Mouse (Mus musculus): Measurements from ENCODE around the gene Tent5a. TPM values are rescaled to one million over a fixed set of nuclear protein-coding genes. Genes with fewer than 3 reads are reported as not detected.

Tent5a gene
- total and polyA plus RNA-seq, 3 experiments: 7.0 to 15.2 TPM; not detected in 1

GRCm38 (mm10) chr9:85336046-85336445 lies 8.9 kb upstream of the Tent5a start:
- no peak overlapping the region for H3K4me3 ChIP-seq (ENCODE audit: control insufficient read depth in 1 of 2, insufficient read depth in 1 of 2, low read depth in 2 of 2, low read length in 2 of 2)
- peaks cover 0 to 19% of the 10 kb centered on the region in 2 experiments; a peak in 2 of 4 replicates for H3K36me3 ChIP-seq (ENCODE audit: control insufficient read depth in 1 of 2, insufficient read depth in 2 of 2, low read length in 2 of 2)
- DNase-seq (ENCODE audit: low read depth, low spot score): no peak
- peaks cover 7 to 13% of the 10 kb centered on the region in 2 experiments for H3K4me1 ChIP-seq (ENCODE audit: control insufficient read depth in 1 of 2, insufficient read depth in 2 of 2, low read length in 2 of 2)
- no peaks in the 10 kb centered on the region for H3K79me2 ChIP-seq (ENCODE audit: control insufficient read depth, insufficient read depth, low read length, poor library complexity)
- no peak overlapping the region for H3K27ac ChIP-seq (ENCODE audit: control insufficient read depth, low read depth, low read length)
- no peak for TF ChIP-seq UBTF (IDR thresholded peaks at IDR 0.05; ENCODE audit: borderline replicate concordance, insufficient read depth, low read depth, low read length)
- no peak for TF ChIP-seq MEF2A (IDR thresholded peaks at IDR 0.05; ENCODE audit: extremely low read depth, insufficient replicate concordance, low read depth, low read length, poor library complexity, severe bottlenecking)
- no peak for TF ChIP-seq CHD1 (IDR thresholded peaks at IDR 0.05; ENCODE audit: low read depth, low read length)
- no peak for TF ChIP-seq MYC (IDR thresholded peaks at IDR 0.05; ENCODE audit: low read depth, low read length)
- no peak for TF ChIP-seq MXI1 (IDR thresholded peaks at IDR 0.05; ENCODE audit: low read depth, low read length)
- no peak overlapping the region for H3K9ac ChIP-seq (ENCODE audit: control insufficient read depth, low read depth, low read length, poor library complexity, severe bottlenecking)
- H3K9me3 ChIP-seq (replicated peaks; ENCODE audit: insufficient read depth, low read length): no peaks in the 10 kb centered on the region
- no peaks in the 10 kb centered on the region for H3K27me3 ChIP-seq (ENCODE audit: control insufficient read depth in 1 of 2, insufficient read depth in 2 of 2, low read length in 2 of 2)

- Histone ChIP-seq H3K4me1 (ENCODE audit: control insufficient read depth in 1 of 2, insufficient read depth in 2 of 2, low read length in 2 of 2) (peaks cover 0 to 5% of the 10 kb centered on the region in 2 experiments; a peak in 2 of 4 replicates), H3K9ac (ENCODE audit: control insufficient read depth, low read depth, low read length, poor library complexity, severe bottlenecking) (no peak overlapping the region), H3K27ac (ENCODE audit: control insufficient read depth, low read depth, low read length) (no peak overlapping the region), H3K27me3 (ENCODE audit: control insufficient read depth in 1 of 2, insufficient read depth in 2 of 2, low read length in 2 of 2) (no peaks in the 10 kb centered on the region), H3K36me3 (ENCODE audit: control insufficient read depth in 1 of 2, insufficient read depth in 2 of 2, low read length in 2 of 2) (peaks cover 0 to 2% of the 10 kb centered on the region in 2 experiments; a peak in 1 of 4 replicates), H3K9me3 (replicated peaks; ENCODE audit: insufficient read depth, low read length) (no peaks in the 10 kb centered on the region), H3K4me3 (ENCODE audit: control insufficient read depth in 1 of 2, insufficient read depth in 1 of 2, low read depth in 2 of 2, low read length in 2 of 2) (no peak overlapping the region), H3K79me2 (ENCODE audit: control insufficient read depth, insufficient read depth, low read length, poor library complexity) (peaks cover 6% of the 10 kb centered on the region)
- no peak for TF ChIP-seq SMC3 (IDR thresholded peaks at IDR 0.05; ENCODE audit: low read depth, low read length)
- TF ChIP-seq CTCF (IDR thresholded peaks at IDR 0.05 in 2 of 3, conservative IDR thresholded peaks at IDR 0.05 in 1 of 3; ENCODE audit: control insufficient read depth in 1 of 3, insufficient read depth in 1 of 3, low read depth in 2 of 3, low read length in 3 of 3, poor library complexity in 1 of 3, severe bottlenecking in 1 of 3): no peak
- TF ChIP-seq TAL1 (IDR thresholded peaks at IDR 0.05; ENCODE audit: low read length): no peak
- no peak for TF ChIP-seq CHD2 (IDR thresholded peaks at IDR 0.05; ENCODE audit: low read length)
- no peak for TF ChIP-seq ZC3H11A (IDR thresholded peaks at IDR 0.05; ENCODE audit: low read depth, low read length)
- no peak for TF ChIP-seq USF1 (IDR thresholded peaks at IDR 0.05; ENCODE audit: low read depth, low read length)
- no peak for TF ChIP-seq ETS1 (IDR thresholded peaks at IDR 0.05; ENCODE audit: low read depth, low read length)
- TF ChIP-seq POLR2AphosphoS2 (IDR thresholded peaks at IDR 0.05; ENCODE audit: low read length): no peak
- no peak for TF ChIP-seq KAT2A (conservative IDR thresholded peaks at IDR 0.05; ENCODE audit: low read depth, low read length)
- TF ChIP-seq SIN3A (IDR thresholded peaks at IDR 0.05; ENCODE audit: low read length): no peak
- no peak for TF ChIP-seq EP300 (IDR thresholded peaks at IDR 0.05; ENCODE audit: low read depth in 1 of 2, low read length in 2 of 2)
- no peak for DNase-seq (ENCODE audit: low read depth, low spot score)
These were observed 4.4 kb upstream of the Tent5a start for GRCm38 (mm10) chr9:85331521-85331920.

Data from MEL (cell line).